Mouse (Mus musculus): ENCODE results near the gene Wdr18. TPM values are rescaled to one million over a fixed set of nuclear protein-coding genes. Genes with fewer than 3 reads are reported as not detected.
A peak's percentile ranks its signal among the peaks of the same experiment; 100 is the strongest.

Wdr18 gene
- polyA plus RNA-seq, 1 experiment from 2014 or later, result 123 TPM

GRCm38 (mm10) chr10:79924998-79925784 lies 34.8 kb upstream of the Wdr18 start:
- Histone ChIP-seq H3K4me1 (ENCODE audit: control insufficient read depth, insufficient read depth, low read length) (peaks cover 7% of the 10 kb centered on the region; the same call in 1 of the 2 replicates), H3K9ac (replicated peaks; ENCODE audit: low read length) (no peak overlapping the region), H3K27ac (replicated peaks; ENCODE audit: low read depth, low read length) (no peak overlapping the region), H3K4me2 (ENCODE audit: low read depth, low read length) (peak overlapping the region; percentile 20; the same call in 1 of the 2 replicates), H3K4me3 (ENCODE audit: low read depth, low read length) (no peak overlapping the region), H3K9me3 (replicated peaks; ENCODE audit: control insufficient read depth, low read length) (no peaks in the 10 kb centered on the region), H3K27me3 (ENCODE audit: control insufficient read depth, insufficient read depth, low read length) (peaks cover 32% of the 10 kb centered on the region), H3K36me3 (replicated peaks; ENCODE audit: control insufficient read depth, insufficient read depth, low read depth, low read length) (no peaks in the 10 kb centered on the region)
- 14% methylated on average over 29 of the region's 29 CpGs for WGBS
- peak; percentile 90 for DNase-seq (ENCODE audit: low spot score)
- ATAC-seq (replicated peaks; ENCODE audit: insufficient number of reproducible peaks, low FRiP score, low TSS enrichment, low read depth), result no peak

GRCm38 (mm10) chr10:79925785-79926490 lies 34.0 kb upstream of the Wdr18 start:
- H3K27me3 ChIP-seq (ENCODE audit: control insufficient read depth, insufficient read depth, low read length), result peaks cover 25% of the 10 kb centered on the region
- ATAC-seq (replicated peaks; ENCODE audit: insufficient number of reproducible peaks, low FRiP score, low TSS enrichment, low read depth) (no peak), DNase-seq (ENCODE audit: low spot score) (no peak)
- H3K4me1 ChIP-seq (ENCODE audit: control insufficient read depth, insufficient read depth, low read length), result peaks cover 7% of the 10 kb centered on the region; the same call in 1 of the 2 replicates
- peak overlapping the region; percentile 72 for H3K4me3 ChIP-seq (ENCODE audit: low read depth, low read length)
- H3K4me2 ChIP-seq (ENCODE audit: low read depth, low read length), result peak overlapping the region; percentile 74
- WGBS, result 12% methylated on average over 15 of the region's 15 CpGs
- peak overlapping the region; percentile 84; the same call in 1 of the 2 replicates for H3K9ac ChIP-seq (replicated peaks; ENCODE audit: low read length)
- no peaks in the 10 kb centered on the region for H3K9me3 ChIP-seq (replicated peaks; ENCODE audit: control insufficient read depth, low read length)
- 0 out of 2 replicates have a peak overlapping the region, but pooled peaks have one; percentile 84 for H3K27ac ChIP-seq (replicated peaks; ENCODE audit: low read depth, low read length)
- H3K36me3 ChIP-seq (replicated peaks; ENCODE audit: control insufficient read depth, insufficient read depth, low read depth, low read length), result no peaks in the 10 kb centered on the region; the same call in 1 of the 2 replicates

GRCm38 (mm10) chr10:79926491-79927323 lies 33.2 kb upstream of the Wdr18 start, which contains the start of gene Arid3a:
Gene Arid3a, plus strand, starts transcription at chr10:79927043.
- Histone ChIP-seq H3K4me1 (ENCODE audit: control insufficient read depth, insufficient read depth, low read length) (peaks cover 7% of the 10 kb centered on the region; the same call in 1 of the 2 replicates), H3K27ac (replicated peaks; ENCODE audit: low read depth, low read length) (peak within 1 kb of the TSS; percentile 84), H3K4me3 (ENCODE audit: low read depth, low read length) (peak within 1 kb of the TSS; percentile 72), H3K9ac (replicated peaks; ENCODE audit: low read length) (peak within 1 kb of the TSS; percentile 84), H3K36me3 (replicated peaks; ENCODE audit: control insufficient read depth, insufficient read depth, low read depth, low read length) (no peaks in the 10 kb centered on the region; the same call in 1 of the 2 replicates), H3K9me3 (replicated peaks; ENCODE audit: control insufficient read depth, low read length) (no peaks in the 10 kb centered on the region), H3K4me2 (ENCODE audit: low read depth, low read length) (peak within 1 kb of the TSS; percentile 74), H3K27me3 (ENCODE audit: control insufficient read depth, insufficient read depth, low read length) (peaks cover 17% of the 10 kb centered on the region)
- DNase-seq (ENCODE audit: low spot score) (peak; percentile 96), ATAC-seq (replicated peaks; ENCODE audit: insufficient number of reproducible peaks, low FRiP score, low TSS enrichment, low read depth) (peak; percentile 54)
- WGBS, result under 1% methylated on average over 63 of the region's 63 CpGs

GRCm38 (mm10) chr10:79927324-79928029 lies 32.5 kb upstream of the Wdr18 start:
- DNase-seq (ENCODE audit: low spot score) (peak; percentile 73), ATAC-seq (replicated peaks; ENCODE audit: insufficient number of reproducible peaks, low FRiP score, low TSS enrichment, low read depth) (peak; percentile 40)
- Histone ChIP-seq H3K4me3 (ENCODE audit: low read depth, low read length) (peak overlapping the region; percentile 72), H3K9me3 (replicated peaks; ENCODE audit: control insufficient read depth, low read length) (no peaks in the 10 kb centered on the region), H3K4me2 (ENCODE audit: low read depth, low read length) (peak overlapping the region; percentile 68), H3K27ac (replicated peaks; ENCODE audit: low read depth, low read length) (peak overlapping the region; percentile 84), H3K4me1 (ENCODE audit: control insufficient read depth, insufficient read depth, low read length) (peaks cover 13% of the 10 kb centered on the region; the same call in 1 of the 2 replicates), H3K9ac (replicated peaks; ENCODE audit: low read length) (peak overlapping the region; percentile 84), H3K36me3 (replicated peaks; ENCODE audit: control insufficient read depth, insufficient read depth, low read depth, low read length) (no peaks in the 10 kb centered on the region; the same call in 1 of the 2 replicates), H3K27me3 (ENCODE audit: control insufficient read depth, insufficient read depth, low read length) (peaks cover 9% of the 10 kb centered on the region)
- under 1% methylated on average over 54 of the region's 54 CpGs for WGBS

- Histone ChIP-seq H3K27me3 (ENCODE audit: control insufficient read depth, insufficient read depth, low read length) (peaks cover 2% of the 10 kb centered on the region; the same call in 1 of the 2 replicates), H3K9ac (replicated peaks; ENCODE audit: low read length) (peak overlapping the region; percentile 84), H3K27ac (replicated peaks; ENCODE audit: low read depth, low read length) (peak overlapping the region; percentile 84), H3K9me3 (replicated peaks; ENCODE audit: control insufficient read depth, low read length) (no peaks in the 10 kb centered on the region), H3K36me3 (replicated peaks; ENCODE audit: control insufficient read depth, insufficient read depth, low read depth, low read length) (no peaks in the 10 kb centered on the region; the same call in 1 of the 2 replicates), H3K4me3 (ENCODE audit: low read depth, low read length) (peak overlapping the region; percentile 72), H3K4me2 (ENCODE audit: low read depth, low read length) (peak overlapping the region; percentile 68), H3K4me1 (ENCODE audit: control insufficient read depth, insufficient read depth, low read length) (peaks cover 18% of the 10 kb centered on the region; the same call in 1 of the 2 replicates)
- WGBS, result under 1% methylated on average over 24 of the region's 29 CpGs
- peak; percentile 61 for DNase-seq (ENCODE audit: low spot score)
- no peak for ATAC-seq (replicated peaks; ENCODE audit: insufficient number of reproducible peaks, low FRiP score, low TSS enrichment, low read depth)
Measured at GRCm38 (mm10) chr10:79928030-79928694, 31.8 kb upstream of the Wdr18 start.

- DNase-seq (ENCODE audit: low spot score), result peak; percentile 36
- H3K27ac ChIP-seq (replicated peaks; ENCODE audit: low read depth, low read length), result peak overlapping the region; percentile 68; the same call in 1 of the 2 replicates
- H3K36me3 ChIP-seq (replicated peaks; ENCODE audit: control insufficient read depth, insufficient read depth, low read depth, low read length), result no peaks in the 10 kb centered on the region; the same call in 1 of the 2 replicates
- peak overlapping the region; percentile 72 for H3K4me3 ChIP-seq (ENCODE audit: low read depth, low read length)
- H3K9ac ChIP-seq (replicated peaks; ENCODE audit: low read length), result peak overlapping the region; percentile 48
- peak overlapping the region; percentile 68 for H3K4me2 ChIP-seq (ENCODE audit: low read depth, low read length)
- WGBS, result 20% methylated on average over 8 of the region's 9 CpGs
- ATAC-seq (replicated peaks; ENCODE audit: insufficient number of reproducible peaks, low FRiP score, low TSS enrichment, low read depth), result no peak
- peaks cover 18% of the 10 kb centered on the region; the same call in 1 of the 2 replicates for H3K4me1 ChIP-seq (ENCODE audit: control insufficient read depth, insufficient read depth, low read length)
- H3K27me3 ChIP-seq (ENCODE audit: control insufficient read depth, insufficient read depth, low read length), result no peaks in the 10 kb centered on the region
- no peaks in the 10 kb centered on the region for H3K9me3 ChIP-seq (replicated peaks; ENCODE audit: control insufficient read depth, low read length)
Measured at GRCm38 (mm10) chr10:79928907-79929701, 30.8 kb upstream of the Wdr18 start.
